Mouse (Mus musculus): ENCODE results near the gene Rnaseh2c. TPM values are rescaled to one million over a fixed set of nuclear protein-coding genes. Genes with fewer than 3 reads are reported as not detected.
A peak's percentile ranks its signal among the peaks of the same experiment; 100 is the strongest.

The Rnaseh2c gene
- 46.8 and 58.8 TPM in 2 replicates for polyA plus RNA-seq (2014; fragmentation: Nextera tagmentation; extraction: Ambion mirVana)

- no peaks in the 10 kb centered on the region for H3K9me3 ChIP-seq (ENCODE audit: control insufficient read depth, low read length)
- peaks cover 41% of the 10 kb centered on the region for H3K36me3 ChIP-seq (ENCODE audit: control insufficient read depth, insufficient read depth, low read length)
- H3K4me2 ChIP-seq (ENCODE audit: low read length), result peak within 1 kb of the TSS; percentile 92
- peak within 1 kb of the TSS; percentile 74 for H3K4me3 ChIP-seq (replicated peaks; ENCODE audit: low read depth, low read length)
- ATAC-seq (ENCODE audit: low FRiP score, low TSS enrichment), result peak; percentile 84
- peak; percentile 93 for DNase-seq
- H3K9ac ChIP-seq (replicated peaks; ENCODE audit: low read length), result peak within 1 kb of the TSS; percentile 80
- peaks cover 10% of the 10 kb centered on the region for H3K4me1 ChIP-seq (ENCODE audit: control insufficient read depth, insufficient read depth, low read length)
- under 1% methylated on average over 64 of the region's 64 CpGs for WGBS
- no peaks in the 10 kb centered on the region for H3K27me3 ChIP-seq (ENCODE audit: control insufficient read depth, insufficient read depth, low read length)
- peak within 1 kb of the TSS; percentile 84 for H3K27ac ChIP-seq (replicated peaks; ENCODE audit: low read depth, low read length)
Measured at GRCm38 (mm10) chr19:5601752-5602541, at the start of gene Rnaseh2c. Gene Rnaseh2c (plus strand): TSS chr19:5601873.

- Histone ChIP-seq H3K27ac (replicated peaks; ENCODE audit: low read depth, low read length) (no peak overlapping the region), H3K9me3 (ENCODE audit: control insufficient read depth, low read length) (no peaks in the 10 kb centered on the region), H3K4me1 (ENCODE audit: control insufficient read depth, insufficient read depth, low read length) (no peaks in the 10 kb centered on the region), H3K27me3 (ENCODE audit: control insufficient read depth, insufficient read depth, low read length) (peaks cover 22% of the 10 kb centered on the region), H3K9ac (replicated peaks; ENCODE audit: low read length) (no peak overlapping the region), H3K36me3 (ENCODE audit: control insufficient read depth, insufficient read depth, low read length) (no peaks in the 10 kb centered on the region), H3K4me3 (replicated peaks; ENCODE audit: low read depth, low read length) (no peak overlapping the region), H3K4me2 (ENCODE audit: low read length) (no peak overlapping the region)
- DNase-seq (no peak), ATAC-seq (ENCODE audit: low FRiP score, low TSS enrichment) (no peak)
- WGBS, result 54% methylated on average over 8 of the region's 8 CpGs
Measured at GRCm38 (mm10) chr19:5553802-5554201, 47.9 kb upstream of the Rnaseh2c start.

GRCm38 (mm10) chr19:5554212-5554611 lies 47.5 kb upstream of the Rnaseh2c start:
- DNase-seq, result no peak

GRCm38 (mm10) chr19:5558169-5558568 lies 43.5 kb upstream of the Rnaseh2c start:
- H3K4me3 ChIP-seq (replicated peaks; ENCODE audit: low read depth, low read length), result no peak overlapping the region
- DNase-seq (no peak), ATAC-seq (ENCODE audit: low FRiP score, low TSS enrichment) (no peak)
- H3K9me3 ChIP-seq (ENCODE audit: control insufficient read depth, low read length), result no peaks in the 10 kb centered on the region
- no peak overlapping the region for H3K27ac ChIP-seq (replicated peaks; ENCODE audit: low read depth, low read length)
- H3K4me2 ChIP-seq (ENCODE audit: low read length), result no peak overlapping the region
- no peaks in the 10 kb centered on the region for H3K36me3 ChIP-seq (ENCODE audit: control insufficient read depth, insufficient read depth, low read length)
- no peak overlapping the region for H3K9ac ChIP-seq (replicated peaks; ENCODE audit: low read length)
- WGBS, result 32% methylated on average over 7 of the region's 7 CpGs
- peaks cover 65% of the 10 kb centered on the region for H3K27me3 ChIP-seq (ENCODE audit: control insufficient read depth, insufficient read depth, low read length)
- H3K4me1 ChIP-seq (ENCODE audit: control insufficient read depth, insufficient read depth, low read length), result 0 out of 2 replicates have a peak, but pooled peaks cover 12% of the 10 kb centered on the region

More at GRCm38 (mm10) chr19:5554212-5554611, 47.5 kb upstream of the Rnaseh2c start:
- Histone ChIP-seq H3K9me3 (ENCODE audit: control insufficient read depth, low read length) (no peaks in the 10 kb centered on the region), H3K4me3 (replicated peaks; ENCODE audit: low read depth, low read length) (no peak overlapping the region), H3K4me1 (ENCODE audit: control insufficient read depth, insufficient read depth, low read length) (no peaks in the 10 kb centered on the region), H3K9ac (replicated peaks; ENCODE audit: low read length) (no peak overlapping the region), H3K27ac (replicated peaks; ENCODE audit: low read depth, low read length) (no peak overlapping the region), H3K27me3 (ENCODE audit: control insufficient read depth, insufficient read depth, low read length) (peaks cover 26% of the 10 kb centered on the region), H3K36me3 (ENCODE audit: control insufficient read depth, insufficient read depth, low read length) (no peaks in the 10 kb centered on the region), H3K4me2 (ENCODE audit: low read length) (no peak overlapping the region)
- 86% methylated on average over 14 of the region's 14 CpGs for WGBS
- ATAC-seq (ENCODE audit: low FRiP score, low TSS enrichment), result no peak

- Histone ChIP-seq H3K4me1 (ENCODE audit: control insufficient read depth, insufficient read depth, low read length) (0 out of 2 replicates have a peak, but pooled peaks cover 12% of the 10 kb centered on the region), H3K27ac (replicated peaks; ENCODE audit: low read depth, low read length) (no peak overlapping the region), H3K4me3 (replicated peaks; ENCODE audit: low read depth, low read length) (no peak overlapping the region), H3K9ac (replicated peaks; ENCODE audit: low read length) (no peak overlapping the region), H3K27me3 (ENCODE audit: control insufficient read depth, insufficient read depth, low read length) (peaks cover 67% of the 10 kb centered on the region), H3K9me3 (ENCODE audit: control insufficient read depth, low read length) (no peaks in the 10 kb centered on the region), H3K36me3 (ENCODE audit: control insufficient read depth, insufficient read depth, low read length) (no peaks in the 10 kb centered on the region), H3K4me2 (ENCODE audit: low read length) (no peak overlapping the region)
- no peak for DNase-seq
- 52% methylated on average over 8 of the region's 8 CpGs for WGBS
- no peak for ATAC-seq (ENCODE audit: low FRiP score, low TSS enrichment)
Measured at GRCm38 (mm10) chr19:5558770-5559169, 42.9 kb upstream of the Rnaseh2c start.

- no peaks in the 10 kb centered on the region for H3K36me3 ChIP-seq (ENCODE audit: control insufficient read depth, insufficient read depth, low read length)
- 0 out of 2 replicates have a peak, but pooled peaks cover 12% of the 10 kb centered on the region for H3K4me1 ChIP-seq (ENCODE audit: control insufficient read depth, insufficient read depth, low read length)
- H3K27ac ChIP-seq (replicated peaks; ENCODE audit: low read depth, low read length), result no peak overlapping the region
- H3K4me3 ChIP-seq (replicated peaks; ENCODE audit: low read depth, low read length), result no peak overlapping the region
- H3K4me2 ChIP-seq (ENCODE audit: low read length), result no peak overlapping the region
- H3K9ac ChIP-seq (replicated peaks; ENCODE audit: low read length), result no peak overlapping the region
- H3K9me3 ChIP-seq (ENCODE audit: control insufficient read depth, low read length), result no peaks in the 10 kb centered on the region
- DNase-seq (no peak), ATAC-seq (ENCODE audit: low FRiP score, low TSS enrichment) (no peak)
- 18% methylated on average over 8 of the region's 8 CpGs for WGBS
- H3K27me3 ChIP-seq (ENCODE audit: control insufficient read depth, insufficient read depth, low read length), result peaks cover 67% of the 10 kb centered on the region
Measured at GRCm38 (mm10) chr19:5559229-5559628, 42.4 kb upstream of the Rnaseh2c start.

GRCm38 (mm10) chr19:5559631-5560456 lies 41.8 kb upstream of the Rnaseh2c start:
- peak overlapping the region; percentile 57 for H3K4me2 ChIP-seq (ENCODE audit: low read length)
- DNase-seq (peak; percentile 39), ATAC-seq (ENCODE audit: low FRiP score, low TSS enrichment) (no peak)
- no peak overlapping the region for H3K27ac ChIP-seq (replicated peaks; ENCODE audit: low read depth, low read length)
- H3K9me3 ChIP-seq (ENCODE audit: control insufficient read depth, low read length), result no peaks in the 10 kb centered on the region
- H3K4me1 ChIP-seq (ENCODE audit: control insufficient read depth, insufficient read depth, low read length), result 0 out of 2 replicates have a peak, but pooled peaks cover 12% of the 10 kb centered on the region
- 0 out of 2 replicates have a peak overlapping the region, but pooled peaks have one; percentile 20 for H3K9ac ChIP-seq (replicated peaks; ENCODE audit: low read length)
- H3K36me3 ChIP-seq (ENCODE audit: control insufficient read depth, insufficient read depth, low read length), result no peaks in the 10 kb centered on the region
- under 1% methylated on average over 69 of the region's 69 CpGs for WGBS
- peaks cover 67% of the 10 kb centered on the region for H3K27me3 ChIP-seq (ENCODE audit: control insufficient read depth, insufficient read depth, low read length)
- peak overlapping the region; percentile 31 for H3K4me3 ChIP-seq (replicated peaks; ENCODE audit: low read depth, low read length)

- ATAC-seq (ENCODE audit: low FRiP score, low TSS enrichment) (no peak), DNase-seq (peak; percentile 50)
- H3K9me3 ChIP-seq (ENCODE audit: control insufficient read depth, low read length), result no peaks in the 10 kb centered on the region
- H3K9ac ChIP-seq (replicated peaks; ENCODE audit: low read length), result peak within 1 kb of the TSS; percentile 26; the same call in 1 of the 2 replicates
- no peak within 1 kb of the TSS for H3K27ac ChIP-seq (replicated peaks; ENCODE audit: low read depth, low read length)
- H3K4me2 ChIP-seq (ENCODE audit: low read length), result peak within 1 kb of the TSS; percentile 57
- no peaks in the 10 kb centered on the region for H3K36me3 ChIP-seq (ENCODE audit: control insufficient read depth, insufficient read depth, low read length)
- WGBS, result 2% methylated on average over 57 of the region's 57 CpGs
- H3K4me3 ChIP-seq (replicated peaks; ENCODE audit: low read depth, low read length), result peak within 1 kb of the TSS; percentile 31
- H3K4me1 ChIP-seq (ENCODE audit: control insufficient read depth, insufficient read depth, low read length), result 0 out of 2 replicates have a peak, but pooled peaks cover 12% of the 10 kb centered on the region
- peaks cover 67% of the 10 kb centered on the region for H3K27me3 ChIP-seq (ENCODE audit: control insufficient read depth, insufficient read depth, low read length)
Measured at GRCm38 (mm10) chr19:5560457-5561041, 41.1 kb upstream of the Rnaseh2c start, which contains the start of gene Ovol1. Gene Ovol1 (minus strand): TSS chr19:5560646.

Data from midbrain, embryonic 14.5 days (tissue).